Mouse (Mus musculus) myocyte (in vitro differentiated cells): ENCODE results near the gene Smyd1. TPM values are rescaled to one million over a fixed set of nuclear protein-coding genes. Genes with fewer than 3 reads are reported as not detected.

Experiments used
- H3K27me3 ChIP-seq: one replicate; pipeline ENCODE4 v1.6.1; 2011; ENCODE audit not compliant: control insufficient read depth, insufficient read depth, insufficient read length
- H3K36me3 ChIP-seq: one replicate; pipeline ENCODE4 v1.6.1; 2011; ENCODE audit not compliant: control insufficient read depth, insufficient read depth
- H3K4me2 ChIP-seq: one replicate; pipeline ENCODE4 v1.6.1; 2011; ENCODE audit warnings: low read depth, control low read depth
- H3K4me3 ChIP-seq: one replicate; pipeline ENCODE4 v1.5.1; 2011; ENCODE audit warnings: mild to moderate bottlenecking, control low read depth, moderate library complexity
- H3K79me2 ChIP-seq: one replicate; pipeline ENCODE4 v1.6.1; 2011; ENCODE audit not compliant: control insufficient read depth, insufficient read depth
- H3ac ChIP-seq: one replicate; pipeline ENCODE4 v1.6.1; 2011; ENCODE audit not compliant: control insufficient read depth, insufficient read length
- CEBPB ChIP-seq: IDR thresholded peaks from 2 replicates; pipeline ENCODE4 v1.6.1; 2011; ENCODE audit warnings: mild to moderate bottlenecking, moderate library complexity; ENCODE audit not compliant: poor library complexity, insufficient read depth, severe bottlenecking
- E2F4 ChIP-seq: IDR thresholded peaks from one replicate; pipeline ENCODE4 v1.6.1; 2011; ENCODE audit warnings: mild to moderate bottlenecking, control low read depth, moderate library complexity; ENCODE audit not compliant: insufficient read depth
- MAX ChIP-seq: IDR thresholded peaks from one replicate; pipeline ENCODE4 v1.6.1; 2011; ENCODE audit warnings: low read depth, mild to moderate bottlenecking, control low read depth
- MYOD1 ChIP-seq, 3 experiments: IDR thresholded peaks; one replicate each; pipeline ENCODE4 v1.6.1; 2011; ENCODE audit warnings: control low read depth in 2 of 3, low read depth in 2 of 3, mild to moderate bottlenecking in 2 of 3, moderate library complexity in 1 of 3; ENCODE audit not compliant: insufficient read length in 2 of 3, control insufficient read depth in 1 of 3
- MYOG ChIP-seq, 3 experiments: IDR thresholded peaks; one replicate each; pipeline ENCODE4 v1.6.1; 2011; ENCODE audit warnings: control low read depth in 2 of 3, low read depth in 2 of 3, mild to moderate bottlenecking in 2 of 3; ENCODE audit not compliant: insufficient read length in 2 of 3, control insufficient read depth in 1 of 3, insufficient read depth in 1 of 3
- POLR2A ChIP-seq: IDR thresholded peaks from one replicate; pipeline ENCODE4 v1.6.1; 2011; ENCODE audit warnings: low read depth, mild to moderate bottlenecking, control low read depth, moderate library complexity; ENCODE audit not compliant: insufficient read length
- POLR2AphosphoS2 ChIP-seq: IDR thresholded peaks from one replicate; pipeline ENCODE4 v1.6.1; 2011; ENCODE audit warnings: low read depth, control low read depth; ENCODE audit not compliant: insufficient read length
- REST ChIP-seq: IDR thresholded peaks from one replicate; pipeline ENCODE4 v1.6.1; 2011; ENCODE audit warnings: mild to moderate bottlenecking, control low read depth, moderate library complexity; ENCODE audit not compliant: insufficient read depth, insufficient read length
- SRF ChIP-seq: IDR thresholded peaks from one replicate; pipeline ENCODE4 v1.6.1; 2011; ENCODE audit warnings: low read depth; ENCODE audit not compliant: control insufficient read depth, insufficient read length
- TCF12 ChIP-seq: IDR thresholded peaks from one replicate; pipeline ENCODE4 v1.6.1; 2011; ENCODE audit warnings: mild to moderate bottlenecking, control low read depth; ENCODE audit not compliant: poor library complexity, insufficient read depth, severe bottlenecking
- TCF3 ChIP-seq: IDR thresholded peaks from one replicate; pipeline ENCODE4 v1.6.1; 2011; ENCODE audit warnings: low read depth, control low read depth; ENCODE audit not compliant: insufficient read length
- USF1 ChIP-seq: IDR thresholded peaks from one replicate; pipeline ENCODE4 v1.6.1; 2011; ENCODE audit warnings: low read depth, mild to moderate bottlenecking, control low read depth, moderate library complexity
- polyA plus RNA-seq: library from polyadenylated mRNA; unstranded; fragments of >200 nt; fragmentation: generic; extraction: Trizol; gene quantifications from one replicate; pipeline ENCODE4 v1.2.1, GENCODE M21; 2012; ENCODE audit warnings: missing spikeins

Smyd1 gene
- polyA plus RNA-seq, 1 experiment: 141 TPM

GRCm38 (mm10) chr6:71295303-71295702 lies 26.7 kb downstream of the Smyd1 start:
- Histone ChIP-seq H3K27me3 (no peaks in the 10 kb centered on the region), H3ac (no peak overlapping the region), H3K4me3 (no peak overlapping the region), H3K79me2 (no peaks in the 10 kb centered on the region), H3K36me3 (no peaks in the 10 kb centered on the region), H3K4me2 (no peak overlapping the region)
- TF ChIP-seq E2F4 (no peak), REST (no peak), TCF12 (no peak), TCF3 (no peak), POLR2AphosphoS2 (no peak), USF1 (no peak), MYOG (IDR thresholded peaks at IDR 0.05; ENCODE audit: control insufficient read depth in 1 of 3, insufficient read depth in 1 of 3, insufficient read length in 2 of 3, low read depth in 2 of 3) (no peak), SRF (no peak), MAX (no peak), CEBPB (no peak), MYOD1 (IDR thresholded peaks at IDR 0.05; ENCODE audit: control insufficient read depth in 1 of 3, insufficient read length in 2 of 3, low read depth in 2 of 3) (no peak), POLR2A (no peak)

- TF ChIP-seq REST: no peak
- TF ChIP-seq TCF12: no peak
- TF ChIP-seq POLR2A: no peak
- no peak for TF ChIP-seq POLR2AphosphoS2
- TF ChIP-seq CEBPB: no peak
- TF ChIP-seq TCF3: no peak
- TF ChIP-seq MAX: no peak
- TF ChIP-seq E2F4: no peak
- TF ChIP-seq USF1: no peak
- no peak for TF ChIP-seq MYOD1 (IDR thresholded peaks at IDR 0.05; ENCODE audit: control insufficient read depth in 1 of 3, insufficient read length in 2 of 3, low read depth in 2 of 3)
- no peak for TF ChIP-seq MYOG (IDR thresholded peaks at IDR 0.05; ENCODE audit: control insufficient read depth in 1 of 3, insufficient read depth in 1 of 3, insufficient read length in 2 of 3, low read depth in 2 of 3)
- TF ChIP-seq SRF: no peak
- H3K79me2 ChIP-seq: no peaks in the 10 kb centered on the region
- no peak overlapping the region for H3ac ChIP-seq
- H3K4me2 ChIP-seq: no peak overlapping the region
- no peaks in the 10 kb centered on the region for H3K27me3 ChIP-seq
- H3K4me3 ChIP-seq: no peak overlapping the region
- no peaks in the 10 kb centered on the region for H3K36me3 ChIP-seq
Observed at GRCm38 (mm10) chr6:71293509-71293908, 28.5 kb downstream of the Smyd1 start.

- Histone ChIP-seq H3K36me3 (peaks cover 5% of the 10 kb centered on the region), H3K4me3 (no peak overlapping the region), H3K79me2 (peaks cover 3% of the 10 kb centered on the region), H3K4me2 (no peak overlapping the region), H3ac (no peak overlapping the region), H3K27me3 (no peaks in the 10 kb centered on the region)
- TF ChIP-seq POLR2A (no peak), MAX (no peak), MYOG (IDR thresholded peaks at IDR 0.05; ENCODE audit: control insufficient read depth in 1 of 3, insufficient read depth in 1 of 3, insufficient read length in 2 of 3, low read depth in 2 of 3) (no peak), MYOD1 (IDR thresholded peaks at IDR 0.05; ENCODE audit: control insufficient read depth in 1 of 3, insufficient read length in 2 of 3, low read depth in 2 of 3) (no peak), CEBPB (no peak), TCF12 (no peak), USF1 (no peak), SRF (no peak), REST (no peak), POLR2AphosphoS2 (no peak), TCF3 (no peak), E2F4 (no peak)
Observed at GRCm38 (mm10) chr6:71279418-71279817, 42.6 kb downstream of the Smyd1 start.

- H3ac ChIP-seq: no peak overlapping the region
- H3K79me2 ChIP-seq: peaks cover 27% of the 10 kb centered on the region
- no peaks in the 10 kb centered on the region for H3K36me3 ChIP-seq
- TF ChIP-seq POLR2A (no peak), REST (no peak), MAX (no peak), MYOD1 (IDR thresholded peaks at IDR 0.05; ENCODE audit: control insufficient read depth in 1 of 3, insufficient read length in 2 of 3, low read depth in 2 of 3) (no peak), POLR2AphosphoS2 (no peak), CEBPB (no peak), TCF3 (no peak), E2F4 (no peak), SRF (no peak), USF1 (no peak), TCF12 (no peak), MYOG (IDR thresholded peaks at IDR 0.05; ENCODE audit: control insufficient read depth in 1 of 3, insufficient read depth in 1 of 3, insufficient read length in 2 of 3, low read depth in 2 of 3) (no peak)
- no peaks in the 10 kb centered on the region for H3K27me3 ChIP-seq
- H3K4me3 ChIP-seq: no peak overlapping the region
- H3K4me2 ChIP-seq: no peak overlapping the region
Observed at GRCm38 (mm10) chr6:71274621-71275020, 47.4 kb downstream of the Smyd1 start.
